Mouse (Mus musculus) C2C12 (cell line): ENCODE measurements at regions not wholly inside any gene's neighbourhood (a gene's known extent, or its start where the extent isn't known, plus 50 kb on each side); places are given as distances from the start of the nearest gene placed in this dataset.

Source experiments
- CTCF ChIP-seq: IDR thresholded peaks from one replicate; pipeline ENCODE4 v1.5.1; 2011; ENCODE audit not compliant: control insufficient read depth, insufficient read depth, insufficient read length
- MAX ChIP-seq: IDR thresholded peaks from one replicate; pipeline ENCODE4 v1.6.1; 2011; ENCODE audit warnings: mild to moderate bottlenecking, control low read depth

- TF ChIP-seq CTCF (no peak), MAX (no peak)
These were observed 167.6 kb downstream of the Tgfb2 start for GRCm38 (mm10) chr1:186538233-186538632.
